Comparison of ENCODE assay signal across 24 mouse cellular contexts in the genomic region with DNA sequence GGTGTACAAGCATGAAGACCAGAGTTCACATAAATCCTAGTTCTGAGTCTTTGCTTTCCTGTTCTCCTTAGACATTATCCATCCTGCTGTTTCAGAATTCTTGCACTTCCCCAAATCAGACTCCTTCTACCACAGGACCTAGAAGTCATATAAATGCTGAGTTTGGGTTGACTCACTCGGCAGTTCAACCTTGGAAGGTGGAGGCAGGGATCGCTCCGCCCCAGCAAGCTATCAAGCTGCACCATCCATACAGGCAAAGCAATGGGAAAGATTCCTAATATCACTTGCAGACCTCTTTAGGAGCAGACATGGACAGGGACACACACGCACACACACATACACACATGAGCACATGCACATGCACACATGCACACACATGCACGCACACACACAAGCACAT.
A peak's percentile ranks its signal among the peaks of the same experiment; 100 is the strongest.
DNase-seq lines count a peak whose midpoint lies in the region; ATAC-seq lines count a peak whose summit lies in the region.
"Had no signal": no experiment of that assay in that cellular context is flagged by ENCODE, and none has a peak within 500 bp of the region (broad histone marks: within the 10 kb centered on the region; RNA-seq: fewer than 3 reads in every experiment).

No protein-coding gene starts in this region.

- H3K36me3 ChIP-seq in megakaryocyte, embryonic 14.5 days (replicated peaks; ENCODE audit: low read length), result no peaks in the 10 kb centered on the region
- H3K36me3 ChIP-seq: embryonic facial prominence, embryonic 12.5 days; embryonic facial prominence, embryonic 15.5 days; heart, embryonic 12.5 days; heart, embryonic 15.5 days had no signal

- ATAC-seq in megakaryocyte, adult 5-6 weeks (ENCODE audit: poor library complexity, severe bottlenecking), result no peak
- ATAC-seq: CD4-positive, CD25-positive, alpha-beta regulatory T cell, adult 4 months; forebrain, embryonic 14.5 days; forebrain, postnatal 0 days; hindbrain, postnatal 0 days; inflammation-experienced regulatory T-cells, adult 6 months; intestine, embryonic 16.5 days had no signal

- no peaks in the 10 kb centered on the region for H3K4me1 ChIP-seq in megakaryocyte, embryonic 14.5 days
- H3K4me1 ChIP-seq: embryonic facial prominence, embryonic 12.5 days had no signal

- peak overlapping the region; percentile 80 for H3K4me3 ChIP-seq in megakaryocyte, embryonic 14.5 days (replicated peaks)
- H3K4me3 ChIP-seq: embryonic facial prominence, embryonic 12.5 days; embryonic facial prominence, embryonic 15.5 days; gastrocnemius, adult 2 months; heart, embryonic 12.5 days; heart, embryonic 15.5 days had no signal

- no peaks in the 10 kb centered on the region for H3K27me3 ChIP-seq in megakaryocyte, embryonic 14.5 days (replicated peaks)
- H3K27me3 ChIP-seq: embryonic facial prominence, embryonic 12.5 days; embryonic facial prominence, embryonic 15.5 days; heart, embryonic 12.5 days; heart, embryonic 15.5 days had no signal

- H3K9me3 ChIP-seq in megakaryocyte, embryonic 14.5 days, result peaks cover 17% of the 10 kb centered on the region
- H3K9me3 ChIP-seq: embryonic facial prominence, embryonic 12.5 days; embryonic facial prominence, embryonic 15.5 days; heart, embryonic 12.5 days; heart, embryonic 15.5 days had no signal

- peak; percentile 47 for DNase-seq in adrenal gland, postnatal 10 days
- peak; percentile 67 to 71 for DNase-seq in adrenal gland, postnatal 36 days
- no peak for DNase-seq in lung, postnatal 25 days (ENCODE audit: low spot score)
- no peak for DNase-seq in liver
- DNase-seq: cerebellum, adult 2 months; cerebellum, adult 9-11 months; cerebellum, postnatal 25 days; forebrain, postnatal 0 days; gastrocnemius, adult 2 months; gastrocnemius, postnatal 14 days; heart, adult 18-20 months; heart, postnatal 10 days; heart, postnatal 36 days had no signal

Comparison
In these comparisons a context has a peak if more than half of its experiments do, and no peak if none do; other contexts are left out.
1. DNase-seq: peak in adrenal gland, postnatal 10 days (single experiment) and adrenal gland, postnatal 36 days (2 of 2); none in lung, postnatal 25 days (single experiment) and liver (single experiment).